Mouse (Mus musculus) heart, embryonic 11.5 days (tissue): Measurements from ENCODE around the gene Nbeal2. TPM values are rescaled to one million over a fixed set of nuclear protein-coding genes. Genes with fewer than 3 reads are reported as not detected.

ENCODE experiments used
- ATAC-seq: fragments of 200-750 bp; cut with Nextera tagmentation; replicated peaks from 2 replicates; pipeline ENCODE4 v1.8.0; 2017; ENCODE audit warnings: moderate library complexity; ENCODE audit not compliant: insufficient number of reproducible peaks, low FRiP score, low TSS enrichment
- H3K27ac ChIP-seq: fragments of 300-500 bp; sonication (generic); 2 replicates; pipeline ENCODE4 v1.5.1; 2014; ENCODE audit warnings: mild to moderate bottlenecking, low read depth, low read length
- H3K27me3 ChIP-seq: fragments of 300-500 bp; sonication (generic); 2 replicates; pipeline ENCODE4 v1.6.1; 2014; ENCODE audit warnings: mild to moderate bottlenecking, low read length, mixed read lengths; ENCODE audit not compliant: control insufficient read depth, insufficient read depth
- H3K36me3 ChIP-seq: fragments of 300-500 bp; sonication (generic); 2 replicates; pipeline ENCODE4 v1.6.1; 2014; ENCODE audit warnings: mild to moderate bottlenecking, low read length, moderate library complexity, mixed read lengths; ENCODE audit not compliant: control insufficient read depth, insufficient read depth
- H3K4me1 ChIP-seq: fragments of 300-500 bp; sonication (generic); 2 replicates; pipeline ENCODE4 v1.6.1; 2014; ENCODE audit warnings: low read length; ENCODE audit not compliant: control insufficient read depth, insufficient read depth
- H3K4me2 ChIP-seq: fragments of 300-500 bp; sonication (generic); 2 replicates; pipeline ENCODE4 v1.6.1; 2014; ENCODE audit warnings: mild to moderate bottlenecking, moderate library complexity
- H3K4me3 ChIP-seq: fragments of 300-500 bp; sonication (generic); 2 replicates; pipeline ENCODE4 v1.5.1; 2014; ENCODE audit warnings: low read depth, low read length
- H3K9ac ChIP-seq: fragments of 300-500 bp; sonication (generic); 2 replicates; pipeline ENCODE4 v1.6.1; 2014; ENCODE audit warnings: mild to moderate bottlenecking, low read depth, low read length, moderate library complexity
- H3K9me3 ChIP-seq: fragments of 300-500 bp; sonication (generic); replicated peaks from 2 replicates; pipeline ENCODE4 v1.6.1; 2016; ENCODE audit warnings: low read length; ENCODE audit not compliant: control insufficient read depth
- WGBS: fragments of 180-500 bp; shearing (Covaris S2); extraction: QIAGEN DNeasy Blood & Tissue Kit; methylation state at CpG from one replicate; pipeline ENCODE4 v1.1.7; 2014; ENCODE audit not compliant: insufficient replicate concordance; 5-methylcytosine and 5-hydroxymethylcytosine counted together
- polyA plus RNA-seq: library from polyadenylated mRNA; unstranded; fragments of >200 nt; fragmentation: Nextera tagmentation; extraction: Ambion mirVana; gene quantifications from 2 replicates; pipeline ENCODE4 v1.2.1, GENCODE M21; 2014

The Nbeal2 gene
- polyA plus RNA-seq, 1 experiment from 2014 or later = 1.4 TPM

GRCm38 (mm10) chr9:110631651-110632275 lies 22.2 kb downstream of the Nbeal2 start:
- Histone ChIP-seq H3K9ac (0 out of 2 replicates have a peak overlapping the region, but pooled peaks have one; percentile 24), H3K4me2 (peak overlapping the region; percentile 63), H3K36me3 (no peaks in the 10 kb centered on the region), H3K4me1 (0 out of 2 replicates have a peak, but pooled peaks cover 2% of the 10 kb centered on the region), H3K27ac (no peak overlapping the region), H3K9me3 (no peaks in the 10 kb centered on the region), H3K4me3 (peak overlapping the region; percentile 18; the same call in 1 of the 2 replicates), H3K27me3 (peaks cover 37% of the 10 kb centered on the region)
- ATAC-seq = no peak
- 19% methylated on average over 30 of the region's 30 CpGs for WGBS

- Histone ChIP-seq H3K27ac (no peak overlapping the region), H3K4me1 (0 out of 2 replicates have a peak, but pooled peaks cover 2% of the 10 kb centered on the region), H3K9me3 (no peaks in the 10 kb centered on the region), H3K27me3 (peaks cover 37% of the 10 kb centered on the region), H3K36me3 (no peaks in the 10 kb centered on the region), H3K4me3 (peak overlapping the region; percentile 18; the same call in 1 of the 2 replicates), H3K9ac (no peak overlapping the region), H3K4me2 (peak overlapping the region; percentile 63)
- ATAC-seq = no peak
- 22% methylated on average over 10 of the region's 10 CpGs for WGBS
Observed at GRCm38 (mm10) chr9:110631191-110631590, 22.8 kb downstream of the Nbeal2 start.

- H3K27me3 ChIP-seq = peaks cover 37% of the 10 kb centered on the region
- H3K36me3 ChIP-seq = no peaks in the 10 kb centered on the region
- H3K4me2 ChIP-seq = no peak overlapping the region
- peaks cover 4% of the 10 kb centered on the region for H3K4me1 ChIP-seq
- H3K4me3 ChIP-seq = no peak overlapping the region
- no peak overlapping the region for H3K27ac ChIP-seq
- no peak for ATAC-seq
- WGBS = 89% methylated on average over 15 of the region's 15 CpGs
- H3K9ac ChIP-seq = no peak overlapping the region
- H3K9me3 ChIP-seq = no peaks in the 10 kb centered on the region
Observed at GRCm38 (mm10) chr9:110630171-110630570, 23.8 kb downstream of the Nbeal2 start.

- peak overlapping the region; percentile 76 for H3K9ac ChIP-seq
- no peaks in the 10 kb centered on the region for H3K9me3 ChIP-seq
- no peak overlapping the region for H3K27ac ChIP-seq
- H3K4me3 ChIP-seq = peak overlapping the region; percentile 64
- H3K4me2 ChIP-seq = peak overlapping the region; percentile 99
- H3K4me1 ChIP-seq = peaks cover 3% of the 10 kb centered on the region
- H3K27me3 ChIP-seq = 0 out of 2 replicates have a peak, but pooled peaks cover under 1% of the 10 kb centered on the region
- no peaks in the 10 kb centered on the region; the same call in 1 of the 2 replicates for H3K36me3 ChIP-seq
- WGBS = 67% methylated on average over 11 of the region's 11 CpGs
- ATAC-seq = no peak
Observed at GRCm38 (mm10) chr9:110625350-110625908, 28.5 kb downstream of the Nbeal2 start.

- Histone ChIP-seq H3K27ac (peak within 1 kb of the TSS; percentile 88), H3K4me1 (peaks cover 3% of the 10 kb centered on the region), H3K4me2 (peak within 1 kb of the TSS; percentile 99), H3K27me3 (no peaks in the 10 kb centered on the region), H3K36me3 (peaks cover 5% of the 10 kb centered on the region), H3K9me3 (no peaks in the 10 kb centered on the region), H3K9ac (peak within 1 kb of the TSS; percentile 76), H3K4me3 (peak within 1 kb of the TSS; percentile 64)
- peak; percentile 91 for ATAC-seq
- WGBS = 1% methylated on average over 41 of the region's 41 CpGs
Observed at GRCm38 (mm10) chr9:110624361-110625166, 29.4 kb downstream of the Nbeal2 start, which contains the start of gene Nradd. Nradd (minus strand) TSS chr9:110624452.

- WGBS = 46% methylated on average over 8 of the region's 8 CpGs
- Histone ChIP-seq H3K27ac (peak overlapping the region; percentile 88; the same call in 1 of the 2 replicates), H3K4me2 (peak overlapping the region; percentile 99), H3K9me3 (no peaks in the 10 kb centered on the region), H3K9ac (peak overlapping the region; percentile 76), H3K4me1 (peaks cover 3% of the 10 kb centered on the region), H3K27me3 (no peaks in the 10 kb centered on the region), H3K4me3 (peak overlapping the region; percentile 64), H3K36me3 (peaks cover 10% of the 10 kb centered on the region)
- no peak for ATAC-seq
Observed at GRCm38 (mm10) chr9:110623416-110624195, 30.4 kb downstream of the Nbeal2 start.

- Histone ChIP-seq H3K27me3 (no peaks in the 10 kb centered on the region), H3K4me2 (no peak overlapping the region), H3K9me3 (no peaks in the 10 kb centered on the region), H3K27ac (no peak overlapping the region), H3K9ac (no peak overlapping the region), H3K36me3 (peaks cover 18% of the 10 kb centered on the region), H3K4me3 (no peak overlapping the region), H3K4me1 (peaks cover 3% of the 10 kb centered on the region)
- WGBS = 87% methylated on average over 12 of the region's 12 CpGs
- no peak for ATAC-seq
Observed at GRCm38 (mm10) chr9:110622621-110623219, 31.2 kb downstream of the Nbeal2 start.
